In genomic region chr17:94764711-94765110, GRCm38 (mm10) we compare ENCODE assay signal across 22 mouse cellular contexts. TPM values are rescaled to one million over a fixed set of nuclear protein-coding genes. Genes with fewer than 3 reads are reported as not detected.
DNase-seq lines count a peak whose midpoint lies in the region; ATAC-seq and TF ChIP-seq lines count a peak whose summit lies in the region.
"Had no signal": no experiment of that assay in that cellular context is flagged by ENCODE, and none has a peak within 500 bp of the region (broad histone marks: within the 10 kb centered on the region; RNA-seq: fewer than 3 reads in every experiment).

No protein-coding gene starts in this region.

- H3K4me2 ChIP-seq in forebrain, postnatal 0 days (ENCODE audit: low read depth): no peak overlapping the region
- H3K4me2 ChIP-seq in forebrain, embryonic 14.5 days (ENCODE audit: low read length): no peak overlapping the region
- H3K4me2 ChIP-seq in liver, embryonic 13.5 days: no peak overlapping the region
- H3K4me2 ChIP-seq in liver, postnatal 0 days (ENCODE audit: low read depth, low read length): no peak overlapping the region
- H3K4me2 ChIP-seq: forebrain, embryonic 13.5 days; heart, embryonic 11.5 days; heart, embryonic 15.5 days; hindbrain, embryonic 13.5 days had no signal

- H3K4me3 ChIP-seq in forebrain, postnatal 0 days (ENCODE audit: low read depth, low read length): no peak overlapping the region
- no peak overlapping the region for H3K4me3 ChIP-seq in forebrain, embryonic 14.5 days (ENCODE audit: low read depth, low read length)
- no peak overlapping the region for H3K4me3 ChIP-seq in liver, embryonic 13.5 days (replicated peaks)
- no peak overlapping the region for H3K4me3 ChIP-seq in liver, postnatal 0 days (ENCODE audit: low read depth, low read length)
- H3K4me3 ChIP-seq: embryonic facial prominence, embryonic 10.5 days; forebrain, embryonic 13.5 days; heart, embryonic 15.5 days; hindbrain, embryonic 13.5 days had no signal

- no peak overlapping the region for H3K27ac ChIP-seq in forebrain, postnatal 0 days (ENCODE audit: low read depth, low read length)
- no peak overlapping the region for H3K27ac ChIP-seq in forebrain, embryonic 14.5 days (ENCODE audit: low read depth, low read length)
- H3K27ac ChIP-seq in liver, embryonic 13.5 days: no peak overlapping the region
- H3K27ac ChIP-seq in liver, postnatal 0 days (ENCODE audit: low read depth): no peak overlapping the region
- H3K27ac ChIP-seq: embryonic facial prominence, embryonic 10.5 days; forebrain, embryonic 13.5 days; heart, embryonic 15.5 days; hindbrain, embryonic 13.5 days; hindbrain, postnatal 0 days had no signal

- H3K36me3 ChIP-seq in forebrain, postnatal 0 days (ENCODE audit: insufficient read depth): no peaks in the 10 kb centered on the region
- peaks cover 14% of the 10 kb centered on the region for H3K36me3 ChIP-seq in forebrain, embryonic 14.5 days (ENCODE audit: control insufficient read depth, insufficient read depth, low read length)
- H3K36me3 ChIP-seq in liver, embryonic 13.5 days: peaks cover 63% of the 10 kb centered on the region
- peaks cover 3% of the 10 kb centered on the region; the same call in 1 of the 2 replicates for H3K36me3 ChIP-seq in liver, postnatal 0 days (replicated peaks; ENCODE audit: insufficient read depth, low read length)

- H3K9me3 ChIP-seq in forebrain, postnatal 0 days (ENCODE audit: low read length): no peaks in the 10 kb centered on the region
- H3K9me3 ChIP-seq in forebrain, embryonic 14.5 days (replicated peaks; ENCODE audit: control insufficient read depth, low read length): no peaks in the 10 kb centered on the region
- H3K9me3 ChIP-seq in liver, embryonic 13.5 days (replicated peaks): no peaks in the 10 kb centered on the region
- H3K9me3 ChIP-seq in liver, postnatal 0 days (ENCODE audit: low read length): no peaks in the 10 kb centered on the region
- H3K9me3 ChIP-seq: embryonic facial prominence, embryonic 10.5 days; forebrain, embryonic 13.5 days; G1E; heart, embryonic 15.5 days; hindbrain, embryonic 13.5 days had no signal

- 75% methylated on average over 3 of the region's 3 CpGs for WGBS in forebrain, postnatal 0 days
- WGBS in forebrain, embryonic 14.5 days: 90% methylated on average over 3 of the region's 3 CpGs
- WGBS in liver, embryonic 13.5 days (ENCODE audit: insufficient replicate concordance): 67% methylated on average over 3 of the region's 3 CpGs
- WGBS in liver, postnatal 0 days (ENCODE audit: insufficient replicate concordance): 73% methylated on average over 3 of the region's 3 CpGs

- DNase-seq in forebrain, postnatal 0 days: no peak
- no peak for DNase-seq in forebrain, embryonic 14.5 days (ENCODE audit: low spot score)
- DNase-seq in liver, embryonic 13.5 days: no peak
- no peak for DNase-seq in liver, postnatal 0 days
- DNase-seq in left cerebral cortex, adult 11 months (ENCODE audit: low spot score): no peak
- DNase-seq in adrenal gland, adult 2 months: no peak
- DNase-seq: adrenal gland, postnatal 14 days; B cell, adult 2 months; cerebellum, adult 2 months; cerebellum, postnatal 10 days; gastrocnemius, postnatal 36 days; heart, adult 11 months; heart, postnatal 14 days had no signal

- H3K4me1 ChIP-seq in forebrain, postnatal 0 days (ENCODE audit: insufficient read depth): no peaks in the 10 kb centered on the region
- H3K4me1 ChIP-seq in forebrain, embryonic 14.5 days (ENCODE audit: control insufficient read depth, insufficient read depth, low read length): no peaks in the 10 kb centered on the region
- peaks cover 10% of the 10 kb centered on the region for H3K4me1 ChIP-seq in liver, embryonic 13.5 days (replicated peaks)
- H3K4me1 ChIP-seq in liver, postnatal 0 days (ENCODE audit: insufficient read depth): no peaks in the 10 kb centered on the region
- H3K4me1 ChIP-seq: embryonic facial prominence, embryonic 10.5 days; forebrain, embryonic 13.5 days; heart, embryonic 15.5 days; hindbrain, embryonic 13.5 days had no signal

- no peaks in the 10 kb centered on the region for H3K27me3 ChIP-seq in forebrain, postnatal 0 days (ENCODE audit: insufficient read depth, low read length)
- H3K27me3 ChIP-seq in forebrain, embryonic 14.5 days (replicated peaks; ENCODE audit: control insufficient read depth, insufficient read depth, low read length): no peaks in the 10 kb centered on the region
- no peaks in the 10 kb centered on the region for H3K27me3 ChIP-seq in liver, embryonic 13.5 days
- H3K27me3 ChIP-seq in liver, postnatal 0 days (ENCODE audit: insufficient read depth, low read length): no peaks in the 10 kb centered on the region
- H3K27me3 ChIP-seq: forebrain, embryonic 13.5 days; heart, embryonic 15.5 days; hindbrain, embryonic 13.5 days had no signal

- ATAC-seq in forebrain, postnatal 0 days: 0 out of 2 replicates have a peak, but pooled peaks have one; percentile 45
- ATAC-seq in forebrain, embryonic 14.5 days: no peak
- peak; percentile 86 for ATAC-seq in liver, embryonic 13.5 days (ENCODE audit: low read depth)
- peak; percentile 23; the same call in 1 of the 2 replicates for ATAC-seq in liver, postnatal 0 days
- ATAC-seq in inflammation-experienced regulatory T-cells, adult 6 months: no peak
- ATAC-seq: CD4-positive, CD25-positive, alpha-beta regulatory T cell, adult 4 months; forebrain, embryonic 13.5 days; hindbrain, postnatal 0 days had no signal

- TF ChIP-seq CTCF in forebrain, postnatal 0 days (IDR thresholded peaks at IDR 0.05; ENCODE audit: low read depth): no peak
- TF ChIP-seq CTCF in liver, postnatal 0 days (IDR thresholded peaks at IDR 0.05; ENCODE audit: low read depth): no peak

- TF ChIP-seq EP300 in liver, postnatal 0 days (IDR thresholded peaks at IDR 0.05; ENCODE audit: low read depth): peak; percentile 60

- no peak overlapping the region for H3K9ac ChIP-seq in forebrain, postnatal 0 days
- no peak overlapping the region for H3K9ac ChIP-seq in forebrain, embryonic 14.5 days (ENCODE audit: low read length)
- no peak overlapping the region for H3K9ac ChIP-seq in liver, embryonic 13.5 days
- no peak overlapping the region for H3K9ac ChIP-seq in liver, postnatal 0 days (replicated peaks)
- H3K9ac ChIP-seq: forebrain, embryonic 13.5 days; heart, embryonic 15.5 days; hindbrain, embryonic 13.5 days had no signal

RNA-seq across cellular contexts. Expression of gene Mettl4, which starts 14.9 kb away (rescaled TPM):
- total RNA-seq in forebrain, postnatal 0 days (2014; rRNA removed): 16.3 and 20.8 TPM in 2 replicates
- polyA plus RNA-seq in forebrain, postnatal 0 days (2015; fragmentation: Nextera tagmentation; extraction: Ambion mirVana): 8.7 and 9.9 TPM in 2 replicates
- polyA plus RNA-seq in forebrain, embryonic 14.5 days (2014; fragmentation: Nextera tagmentation; extraction: Ambion mirVana): 36.7 and 37.8 TPM in 2 replicates
- polyA plus RNA-seq in liver, embryonic 13.5 days (2015; fragmentation: Nextera tagmentation; extraction: Ambion mirVana): 13.7 and 17.3 TPM in 2 replicates
- polyA plus RNA-seq in liver, postnatal 0 days (2015; fragmentation: Nextera tagmentation; extraction: Ambion mirVana): 5.4 and 5.6 TPM in 2 replicates
- 10 to 100 TPM; 14.0 to 15.4 TPM for total RNA-seq in adrenal gland, adult 2 months (2021)
- 1.1 and 1.5 TPM in 2 replicates for polyA plus RNA-seq in adrenal gland, adult 2 months (2012; rRNA removed)
- polyA plus RNA-seq in inflammation-experienced regulatory T-cells, adult 6 months (2017; shearing (Covaris generic)): 10 to 100 TPM; 15.8 to 19.8 (median 18.2) TPM

Comparison
In these comparisons a context has a peak if more than half of its experiments do, and no peak if none do; other contexts are left out.
1. ATAC-seq: peak in forebrain, postnatal 0 days (single experiment), liver, embryonic 13.5 days (single experiment) and liver, postnatal 0 days (single experiment); none in forebrain, embryonic 14.5 days (single experiment) and inflammation-experienced regulatory T-cells, adult 6 months (single experiment).